Mouse (Mus musculus) naive thymus-derived CD4-positive, alpha-beta T cell, adult 2 months (primary cell): Measurements from ENCODE around the gene Gm26620.

Experiments used
- DNase-seq: peaks from one replicate; pipeline ENCODE4 v3.0.0-alpha.2; 2011; ENCODE audit warnings: low read depth

Gm26620 gene

GRCm38 (mm10) chr1:170884978-170885561 is at the start of gene Gm26620, which contains the start of gene Dusp12:
Gene Gm26620 (plus strand): TSS chr1:170885065.
Gene Dusp12 (minus strand): TSS chr1:170885540.
- peak; percentile 90 for DNase-seq

DNA sequence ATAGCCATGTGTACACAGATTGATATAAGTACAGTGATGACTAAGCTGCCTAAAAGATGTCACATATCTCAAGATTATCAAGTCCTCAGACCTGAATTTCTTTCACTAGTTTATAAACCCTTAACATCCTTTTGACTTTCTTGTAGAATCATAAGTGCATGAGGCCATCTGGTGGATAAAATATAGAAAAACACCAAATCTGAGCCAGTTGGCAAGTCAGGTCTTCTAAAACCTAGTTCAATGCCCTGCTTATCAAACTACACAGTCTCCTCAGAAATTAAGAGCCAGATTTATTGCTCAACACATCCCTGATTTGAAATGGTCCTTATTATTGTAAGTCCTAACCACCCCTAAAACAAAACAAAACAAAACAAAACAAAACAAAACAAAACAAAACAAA is 45.2 kb upstream of the Gm26620 start:
- DNase-seq, result peak; percentile 46

DNA sequence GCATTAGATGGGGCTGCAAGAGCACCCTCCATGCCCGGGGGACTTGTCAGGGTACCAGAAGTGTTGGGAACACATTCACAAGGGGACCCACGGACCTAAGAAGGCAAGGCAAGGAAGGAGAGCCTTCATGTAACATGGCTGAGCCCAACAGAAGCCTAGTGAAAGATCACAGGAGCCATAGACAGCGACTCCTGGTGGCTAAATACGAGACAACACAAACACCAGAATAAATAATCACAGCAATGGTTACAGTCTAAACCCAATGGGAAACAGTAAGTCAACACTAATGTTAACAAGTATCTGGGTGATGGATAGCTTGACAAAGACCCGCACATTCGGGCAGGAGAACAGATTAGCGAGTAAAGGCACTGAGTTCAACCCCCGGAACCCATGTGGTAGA is 40.5 kb upstream of the Gm26620 start:
- DNase-seq, result peak; percentile 66

DNA sequence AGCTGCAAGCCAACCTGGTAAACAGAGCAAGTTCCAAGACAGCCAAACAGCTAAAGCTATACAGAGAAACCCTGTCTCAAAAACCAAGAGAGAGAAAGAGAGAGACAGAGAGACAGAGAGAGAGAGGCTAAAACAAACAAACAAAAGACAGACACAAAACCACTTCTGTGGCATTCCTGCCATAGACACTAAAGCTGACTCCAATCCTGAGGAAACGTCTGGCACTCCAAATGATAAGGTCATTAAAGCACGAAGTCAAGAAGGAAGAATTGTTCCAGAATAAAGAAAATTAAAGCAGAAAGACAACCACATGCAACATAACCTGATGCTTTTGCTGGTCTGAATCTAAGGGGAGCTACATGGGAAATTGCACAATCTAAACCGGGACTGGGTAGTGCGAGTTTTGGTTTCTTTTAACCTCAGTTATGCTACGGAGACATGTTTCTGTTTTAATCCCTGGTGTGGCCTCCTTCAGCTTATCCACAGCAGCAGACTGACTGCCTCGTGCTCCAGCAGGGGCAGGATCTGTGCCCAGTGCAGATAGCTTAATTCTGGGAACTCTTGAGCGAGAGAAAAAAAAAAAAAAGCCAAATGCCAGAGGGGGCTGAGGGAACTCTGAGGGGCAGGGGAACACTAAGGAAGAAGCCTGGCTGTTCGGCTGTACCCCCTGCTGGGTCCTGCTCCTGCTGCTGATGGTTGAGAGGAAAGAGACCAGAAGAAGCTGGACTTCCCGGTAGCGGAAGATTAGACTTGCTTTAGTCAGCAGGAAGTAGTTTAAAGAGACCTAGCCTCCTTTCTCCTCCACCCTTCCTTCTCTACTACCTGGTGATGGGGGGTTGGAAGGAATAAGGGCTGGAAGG is 39.2 kb upstream of the Gm26620 start:
- no peak for DNase-seq

DNA sequence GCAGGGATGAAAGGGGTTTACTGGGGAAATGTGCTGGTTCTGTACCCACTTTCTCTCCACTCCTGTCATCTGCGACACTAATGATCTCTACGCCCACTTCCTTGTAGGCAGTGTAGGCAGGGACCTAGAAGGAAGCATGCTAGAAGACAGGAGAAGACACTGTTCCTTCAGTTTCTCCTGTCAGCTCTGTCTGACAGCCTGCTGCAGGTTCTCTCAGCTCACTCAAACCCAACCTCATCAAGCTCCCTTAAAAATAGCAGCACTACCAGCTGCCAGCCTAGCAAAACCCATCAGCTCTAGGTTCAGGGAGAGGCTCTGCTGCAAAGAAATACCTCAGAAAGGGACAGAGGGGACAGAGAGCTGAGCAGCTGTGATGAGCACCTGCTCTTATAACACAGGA is 34.9 kb upstream of the Gm26620 start:
- DNase-seq, result no peak

DNA sequence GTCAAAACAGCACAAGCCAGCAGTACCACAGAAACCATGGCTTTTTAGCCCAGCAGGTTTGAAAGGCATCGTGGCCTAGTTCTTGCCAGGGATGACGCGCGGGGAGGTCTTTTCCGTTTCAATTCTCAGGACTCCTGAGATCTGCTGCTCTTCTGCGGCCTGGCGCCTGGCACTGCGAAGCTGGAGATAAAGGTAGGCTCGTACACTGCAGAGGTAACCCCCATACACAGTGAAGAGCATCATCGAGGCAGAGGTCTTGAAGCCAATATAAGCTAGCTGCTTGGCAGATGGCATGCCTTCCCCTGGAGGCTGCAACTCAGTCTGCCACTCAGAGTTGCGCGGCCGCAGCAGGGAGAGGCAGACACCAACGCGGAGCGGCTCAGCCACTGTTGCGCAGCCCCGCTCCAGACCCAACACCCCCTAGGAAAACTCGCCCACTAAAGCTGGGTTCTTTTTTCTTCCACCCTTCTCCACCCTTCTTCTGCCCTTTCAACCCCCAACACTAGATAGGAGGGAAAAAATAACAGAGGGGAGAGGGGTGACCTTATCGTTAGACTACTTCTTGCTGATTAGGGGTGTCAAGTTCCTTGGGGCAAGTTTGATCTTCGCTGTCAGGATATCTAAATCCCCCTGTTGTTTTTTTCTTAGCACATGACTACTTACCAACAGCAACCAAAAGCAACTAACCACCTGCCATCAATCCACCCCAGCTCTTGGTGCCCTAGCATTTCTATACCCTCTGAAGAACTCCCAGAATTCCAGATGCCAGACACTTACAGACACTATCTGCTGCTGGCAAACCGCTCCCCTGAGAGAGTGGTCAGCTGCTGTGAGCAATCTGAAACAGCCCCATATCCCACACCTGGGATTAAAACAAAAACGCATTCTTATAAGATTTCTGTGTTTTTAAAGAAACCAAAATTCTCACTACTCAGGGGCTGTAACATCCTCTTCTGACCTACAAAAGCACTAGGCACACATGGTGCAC is 33.9 kb upstream of the Gm26620 start:
- no peak for DNase-seq

- no peak for DNase-seq
Measured at GRCm38 (mm10) chr1:170853604-170854003, 31.3 kb upstream of the Gm26620 start.

DNA sequence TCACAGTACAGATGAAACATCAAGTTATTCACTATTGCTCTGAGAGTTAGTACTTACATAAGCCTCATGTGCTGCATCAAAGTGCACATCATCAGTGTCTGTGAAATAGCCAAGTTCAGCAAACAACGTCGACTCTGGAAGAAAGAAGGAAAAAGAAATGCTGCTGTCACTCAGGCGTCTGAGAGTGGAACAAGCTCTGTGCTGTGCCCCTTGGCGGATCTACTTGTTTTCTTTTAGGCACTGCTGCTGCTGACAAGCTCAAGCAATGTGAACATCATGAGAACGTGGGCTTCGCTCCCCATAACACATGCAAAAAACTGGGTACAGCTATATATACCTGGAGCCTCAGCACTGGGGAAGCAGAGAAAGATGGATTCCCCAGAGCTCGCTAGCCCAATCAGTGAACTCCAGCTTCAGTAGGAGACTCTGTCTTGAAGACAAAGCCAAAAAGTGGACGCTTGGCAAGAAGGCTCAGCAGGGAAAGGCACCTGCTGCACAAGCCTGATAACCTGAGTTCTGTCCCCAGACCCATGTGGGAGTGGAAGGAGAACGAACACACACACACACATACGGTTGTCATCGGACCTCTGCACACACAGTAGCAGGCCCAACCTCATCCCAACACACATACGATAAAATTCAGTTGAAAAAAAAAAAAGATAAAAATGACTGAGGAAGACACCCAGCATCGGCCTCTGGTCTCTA is 29.7 kb upstream of the Gm26620 start:
- DNase-seq, result no peak

DNA sequence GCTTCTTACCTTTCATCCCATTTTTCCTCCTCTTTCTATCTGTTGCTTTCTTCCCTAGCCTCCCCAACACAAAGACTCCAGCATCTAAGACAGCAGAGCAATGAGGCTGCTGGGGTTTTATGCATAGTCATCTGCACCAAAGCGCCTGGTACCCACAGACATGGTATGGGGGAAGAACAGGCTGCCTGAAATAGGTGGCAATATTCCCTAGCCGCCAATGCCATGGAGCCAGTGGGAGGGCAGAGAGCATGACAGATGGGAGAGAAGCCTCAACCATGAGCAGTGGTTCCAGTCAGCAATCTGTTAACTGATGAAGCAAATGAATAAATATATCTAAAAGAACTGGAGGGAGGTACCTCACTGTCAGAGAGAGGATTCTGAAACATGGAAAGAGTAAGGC is 27.5 kb upstream of the Gm26620 start:
- no peak for DNase-seq

GRCm38 (mm10) chr1:170858872-170859271 is 26.0 kb upstream of the Gm26620 start:
- DNase-seq, result no peak

DNA sequence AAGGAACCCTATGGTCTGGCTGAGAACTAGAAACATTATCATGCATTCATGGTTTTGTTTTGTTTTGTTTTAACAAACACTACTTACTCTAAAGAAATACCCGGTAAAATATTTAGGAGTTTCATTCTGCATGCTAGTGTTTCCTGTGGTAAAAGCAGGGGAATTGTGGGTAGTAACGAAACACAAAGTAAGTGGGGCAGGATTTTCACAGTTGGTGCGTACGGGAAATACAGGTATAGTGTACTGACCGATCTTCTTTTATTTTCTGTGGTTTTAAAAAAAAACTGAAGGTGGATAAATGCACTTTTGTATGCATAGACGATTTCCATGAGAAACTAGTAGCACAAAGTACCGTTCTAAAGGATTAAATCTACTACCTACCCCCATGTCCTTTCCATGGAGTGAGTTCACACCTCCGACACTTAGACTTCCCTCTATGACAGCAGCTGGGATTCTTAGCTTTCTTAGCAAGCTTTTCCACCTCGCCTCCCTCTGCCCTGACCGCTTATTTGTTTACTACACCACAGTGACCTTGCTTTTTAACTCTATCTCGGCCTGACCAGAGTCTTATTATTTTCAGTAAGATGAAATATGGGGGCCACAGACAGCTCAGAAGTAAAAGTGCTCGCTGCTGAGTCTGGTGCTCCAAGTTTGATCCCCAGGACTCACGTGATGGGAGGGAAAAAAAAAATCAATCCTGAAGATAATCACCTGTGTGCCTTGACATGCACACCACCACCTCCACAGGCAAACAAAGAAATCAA is 23.0 kb upstream of the Gm26620 start:
- DNase-seq, result peak; percentile 40

DNA sequence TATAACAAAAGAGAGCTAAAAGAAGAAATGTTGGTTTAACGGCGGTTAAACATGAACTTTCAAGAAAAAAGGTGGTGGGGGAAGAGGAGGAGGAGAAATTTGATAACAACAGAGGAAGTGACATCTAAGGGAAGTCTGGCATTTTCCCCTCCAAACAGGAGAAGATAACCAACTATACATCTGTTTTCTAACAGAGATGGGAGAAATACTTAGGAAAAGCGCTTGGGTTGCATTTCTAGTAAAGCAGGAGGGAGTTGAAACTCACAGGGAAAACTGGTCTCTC is 22.5 kb upstream of the Gm26620 start:
- DNase-seq, result no peak

DNA sequence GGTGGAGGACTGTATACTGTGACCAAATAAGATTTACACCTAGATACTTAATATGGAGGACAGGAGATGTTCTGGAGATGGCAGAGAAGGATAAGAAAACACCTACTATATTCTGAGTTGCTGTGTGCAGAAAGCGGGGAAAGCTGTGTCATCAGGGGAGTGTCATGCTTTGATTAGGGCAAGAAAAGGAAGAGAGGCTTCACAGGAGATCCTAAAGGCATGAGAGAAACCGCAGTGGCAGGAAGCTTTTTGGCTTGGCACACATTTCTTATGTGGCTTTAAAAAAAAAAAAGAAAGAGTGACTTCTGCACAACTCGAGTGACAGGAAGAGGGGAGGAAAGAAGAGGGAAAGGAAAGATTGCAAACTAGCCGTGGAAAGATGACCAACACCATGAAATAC is 21.8 kb upstream of the Gm26620 start:
- DNase-seq, result peak; percentile 69

DNA sequence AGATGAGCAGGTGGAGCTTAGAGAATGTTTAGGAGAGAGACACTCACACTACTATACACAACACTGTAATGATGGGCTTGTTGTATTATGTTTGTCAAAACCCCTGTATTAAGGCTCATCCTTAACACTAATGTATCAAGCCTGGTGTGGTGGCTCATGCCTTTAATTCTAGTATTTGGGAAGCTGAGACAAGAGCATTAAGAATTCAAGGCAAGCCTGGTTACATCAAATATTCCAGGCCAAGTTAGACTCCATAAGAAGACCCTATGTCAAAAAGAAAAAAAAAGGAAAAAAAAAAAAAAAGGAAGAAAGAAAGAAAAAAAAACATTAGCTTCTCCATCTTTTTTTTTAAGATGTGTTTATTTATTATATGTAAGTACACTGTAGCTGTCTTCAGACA is 20.6 kb upstream of the Gm26620 start:
- no peak for DNase-seq

- no peak for DNase-seq
Measured at GRCm38 (mm10) chr1:170864754-170865153, 20.1 kb upstream of the Gm26620 start.

DNA sequence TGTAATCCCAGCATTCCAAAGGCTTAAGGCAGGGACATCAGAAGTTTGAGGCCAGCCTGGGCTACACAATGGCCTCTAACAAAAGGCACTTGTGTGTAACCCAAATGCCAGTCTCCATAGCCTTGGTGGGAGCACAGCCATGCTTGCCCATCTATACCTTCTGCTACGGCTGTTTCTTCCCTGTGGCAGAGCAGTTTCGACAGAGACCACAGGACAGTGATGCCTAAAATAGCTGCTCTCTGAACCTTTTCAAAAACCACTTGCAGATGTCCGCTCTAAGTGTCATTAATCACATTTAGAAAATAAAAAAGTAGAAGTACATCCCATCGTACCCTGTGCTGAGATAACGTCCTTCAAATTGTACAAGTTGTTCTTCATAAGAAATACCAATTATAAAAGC is 19.5 kb upstream of the Gm26620 start:
- DNase-seq, result no peak

- DNase-seq, result peak; percentile 56
Measured at GRCm38 (mm10) chr1:170866992-170867690, 17.7 kb upstream of the Gm26620 start.

DNA sequence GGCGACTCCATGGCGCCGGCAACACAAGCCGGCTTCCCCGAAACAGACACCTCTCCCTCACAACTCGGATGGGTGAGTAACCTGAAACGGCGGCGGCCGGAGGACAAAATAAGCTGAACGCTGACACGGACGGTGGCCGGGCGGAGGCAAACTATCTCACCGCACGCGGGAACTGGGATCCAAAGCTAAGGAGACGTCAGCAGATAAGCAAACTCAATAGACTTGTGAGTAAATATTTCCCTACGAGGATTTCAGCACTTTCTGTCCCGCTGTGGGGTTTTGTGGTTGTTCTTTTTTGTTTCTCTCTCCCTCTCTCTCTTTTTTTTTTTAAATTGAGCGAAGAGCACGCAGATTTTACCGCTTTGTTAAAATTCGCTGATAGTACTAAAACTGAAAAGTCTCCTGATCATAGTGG is 17.2 kb upstream of the Gm26620 start, which contains the start of gene Atf6:
Gene Atf6 (minus strand): TSS at position 81 of the 415 bp plus-strand sequence.
- DNase-seq, result peak; percentile 80

GRCm38 (mm10) chr1:170868107-170868904 is 16.6 kb upstream of the Gm26620 start:
- peak; percentile 58 for DNase-seq

DNA sequence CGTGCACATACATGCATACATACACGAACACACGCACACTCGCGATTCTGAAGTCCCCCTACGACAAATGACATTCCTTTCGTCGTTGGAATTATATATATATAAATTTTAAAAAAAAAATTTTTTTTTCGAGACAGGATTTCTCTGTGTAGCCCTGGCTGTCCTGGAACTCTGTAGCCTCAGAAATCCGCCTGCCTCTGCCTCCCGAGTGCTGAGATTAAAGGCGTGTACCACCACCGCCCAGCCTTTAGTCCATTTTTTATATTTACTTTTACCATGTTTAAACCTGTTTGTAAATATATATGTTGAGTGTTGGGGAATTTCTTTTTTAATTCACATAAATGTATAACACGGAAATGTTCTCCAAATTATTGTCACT is 16.0 kb upstream of the Gm26620 start:
- DNase-seq, result no peak
